Mouse (Mus musculus) embryonic fibroblast, embryonic 13.5 days (primary cell): ENCODE data around the gene Tas2r134.

Source experiments
- CTCF ChIP-seq: IDR thresholded peaks from 2 replicates; pipeline ENCODE4 v1.5.1; 2011; ENCODE audit warnings: mild to moderate bottlenecking, control low read depth, low read length, moderate library complexity, borderline replicate concordance; ENCODE audit not compliant: insufficient read depth
- POLR2A ChIP-seq: IDR thresholded peaks from 2 replicates; pipeline ENCODE4 v1.6.1; 2011; ENCODE audit warnings: low read depth, mild to moderate bottlenecking, control low read depth, low read length, moderate library complexity

DNA sequence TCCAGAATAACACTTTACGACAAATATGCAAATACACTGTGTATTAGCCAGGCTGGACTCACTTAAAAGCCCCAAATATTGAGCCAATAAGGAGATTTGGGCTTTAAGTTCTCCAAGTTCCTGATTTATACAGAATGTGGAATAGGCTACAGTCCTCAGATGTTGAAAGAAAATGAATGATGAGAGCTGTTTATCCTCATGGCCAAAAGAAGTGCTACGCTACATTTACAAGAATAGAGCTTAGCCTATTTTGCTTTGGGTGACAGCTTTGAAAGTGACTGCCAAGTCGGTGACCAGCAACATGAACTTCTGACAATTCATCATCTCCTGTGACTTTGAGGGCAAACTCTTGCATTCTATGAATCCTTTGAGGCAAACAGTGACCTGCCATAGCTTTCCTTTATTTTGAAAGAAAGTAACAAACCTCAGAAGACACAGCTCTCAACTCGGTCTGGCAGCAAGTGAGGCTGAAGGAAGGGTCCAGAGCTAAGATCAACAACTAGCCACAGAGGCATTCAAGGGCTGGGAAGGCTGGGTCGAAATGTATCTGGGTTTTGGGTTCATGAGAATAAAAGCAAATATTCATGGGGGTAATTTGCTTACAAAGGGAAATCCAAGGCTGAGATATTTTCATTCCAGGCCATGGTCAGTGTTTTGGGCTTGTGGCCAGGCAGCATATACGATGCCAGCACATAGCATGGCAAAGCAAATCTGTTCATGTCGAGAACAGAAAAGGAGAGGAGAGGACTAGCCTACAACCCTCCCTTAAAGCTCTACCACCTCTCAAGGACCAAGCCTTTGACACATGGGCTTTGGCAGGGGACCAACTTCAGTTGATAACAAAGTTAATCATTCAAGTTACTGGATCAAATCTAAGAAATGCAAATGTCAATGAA, 16.2 kb downstream of the Tas2r134 start:
- TF ChIP-seq POLR2A (no peak), CTCF (no peak)
